Mouse (Mus musculus) spleen, adult 10 weeks (tissue): Measurements from ENCODE around the gene Slc4a8. TPM values are rescaled to one million over a fixed set of nuclear protein-coding genes. Genes with fewer than 3 reads are reported as not detected.

ENCODE experiments used
- polyA plus RNA-seq: library from polyadenylated mRNA; stranded (reverse); fragments of 350-450 nt; fragmentation: Illumina TruSeq; extraction: RNeasy Lipid Tissue Mini Kit (QIAGEN cat#74804); gene quantifications from one replicate; pipeline ENCODE4 v1.2.3, GENCODE M21; 2015; ENCODE audit warnings: low replicate concordance; ENCODE audit not compliant: insufficient read depth

Gene Slc4a8
- polyA plus RNA-seq = 24.8 TPM

DNA sequence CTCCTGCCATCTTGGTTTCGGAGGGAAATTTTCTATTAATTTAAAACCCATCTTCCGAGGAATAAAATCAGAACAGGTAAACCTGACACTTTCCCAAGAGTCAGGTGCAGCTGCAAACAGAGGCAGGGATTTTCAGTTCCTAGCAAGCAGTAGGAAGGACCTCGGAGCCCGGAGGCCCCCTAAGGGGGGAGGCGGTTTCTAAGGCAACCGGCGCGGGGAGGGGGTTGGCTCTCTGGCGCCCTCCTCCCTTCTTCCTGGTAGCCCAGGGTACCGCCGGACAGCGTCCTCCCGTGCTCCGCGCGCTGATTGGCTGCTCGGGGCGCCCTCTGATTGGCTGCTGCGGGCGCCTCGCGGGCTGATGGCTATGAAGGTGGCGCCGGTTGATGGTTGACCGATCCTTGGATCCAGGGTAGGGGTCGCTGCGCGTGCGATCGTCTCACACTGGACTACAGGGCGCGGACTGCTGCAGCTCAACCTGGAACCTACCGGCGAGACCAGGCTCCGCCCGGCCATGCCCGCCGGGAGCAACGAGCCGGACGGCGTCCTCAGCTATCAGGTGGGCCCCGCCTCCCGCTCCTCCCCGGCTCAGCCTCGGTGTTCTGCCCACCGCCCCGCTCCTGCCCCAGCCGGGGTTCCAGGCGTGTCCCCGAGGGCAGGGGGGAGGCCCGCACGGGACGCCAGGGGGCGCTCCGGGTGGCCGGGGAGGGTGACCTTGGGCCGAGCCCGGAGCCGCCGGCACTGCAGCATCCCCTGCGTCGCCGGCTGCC, at the start of gene Slc4a8:
Gene Slc4a8, plus strand, starts transcription at position 329 of the 767 bp plus-strand sequence.

GRCm38 (mm10) chr15:100729281-100729985, 32.1 kb upstream of the Slc4a8 start, which contains the start of gene Galnt6:
Gene Galnt6 (minus strand): TSS chr15:100729376.

GRCm38 (mm10) chr15:100869558-100869957, 108.0 kb downstream of the Slc4a8 start, which contains the start of gene Scn8a:
Gene Scn8a (plus strand): TSS chr15:100869858.

Other genes with a start within 250 kb of the Slc4a8 start
- 9.6 TPM for gene Tfcp2, start 209.7 kb upstream of the Slc4a8 start, polyA plus RNA-seq
- gene Pou6f1, start 161.8 kb upstream of the Slc4a8 start, polyA plus RNA-seq = 27.7 TPM
- gene Dazap2, start 146.4 kb upstream of the Slc4a8 start, polyA plus RNA-seq = 422 TPM
- gene Smagp, start 124.8 kb upstream of the Slc4a8 start, polyA plus RNA-seq = 20.1 TPM
- 90.0 TPM for gene Bin2, start 92.2 kb upstream of the Slc4a8 start, polyA plus RNA-seq
- gene Cela1, start 73.8 kb upstream of the Slc4a8 start, polyA plus RNA-seq = 46.7 TPM
- 32.8 TPM for gene Galnt6, start 32.4 kb upstream of the Slc4a8 start, polyA plus RNA-seq
- gene Scn8a, start 108.1 kb downstream of the Slc4a8 start, polyA plus RNA-seq = 2.2 TPM